ENCODE assay signal across 26 mouse cellular contexts in genomic region chr17:11637642-11638041, GRCm38 (mm10).
DNase-seq lines count a peak whose midpoint lies in the region; ATAC-seq and TF ChIP-seq lines count a peak whose summit lies in the region.
"Had no signal": no experiment of that assay in that cellular context is flagged by ENCODE, and none has a peak within 500 bp of the region (broad histone marks: within the 10 kb centered on the region; RNA-seq: fewer than 3 reads in every experiment).

No protein-coding gene starts in this region.

- in situ Hi-C loops in CH12.LX (cut with MboI; ENCODE audit: low pct_ligation_motif_present, low pct_unique_long_range_greater_than_20kb, low sequenced_read_pairs), result no loop called here

- no peaks in the 10 kb centered on the region for H3K36me3 ChIP-seq in CH12.LX (replicated peaks in 1 of 2; ENCODE audit: control insufficient read depth in 1 of 2, insufficient read depth in 1 of 2, low read length in 1 of 2)
- H3K36me3 ChIP-seq: embryonic facial prominence, embryonic 12.5 days; embryonic facial prominence, embryonic 15.5 days; heart, embryonic 15.5 days; hindbrain, embryonic 10.5 days; hindbrain, embryonic 13.5 days had no signal

- no peak for TF ChIP-seq EP300 in CH12.LX (IDR thresholded peaks at IDR 0.05; ENCODE audit: low read length)

- H3K9ac ChIP-seq in CH12.LX (ENCODE audit: insufficient read depth, low read depth), result no peak overlapping the region
- H3K9ac ChIP-seq: embryonic facial prominence, embryonic 12.5 days; embryonic facial prominence, embryonic 15.5 days; forebrain, postnatal 0 days; heart, embryonic 15.5 days; hindbrain, embryonic 13.5 days had no signal

- ATAC-seq in granulocyte monocyte progenitor cell, adult 5-6 weeks (replicated peaks; ENCODE audit: poor library complexity, severe bottlenecking), result peak; percentile 74
- ATAC-seq in monocyte, adult 5-6 weeks (replicated peaks; ENCODE audit: insufficient number of reproducible peaks, low FRiP score, low TSS enrichment, poor library complexity, severe bottlenecking), result peak; percentile 73
- ATAC-seq: activated CD4-positive, CD25-positive, alpha-beta regulatory T cell, adult 4 months; CD4-positive, CD25-positive, alpha-beta regulatory T cell, adult 4 months; forebrain, embryonic 14.5 days; forebrain, postnatal 0 days; hindbrain, embryonic 16.5 days had no signal

- H3K4me2 ChIP-seq in CH12.LX (ENCODE audit: insufficient read depth, low read depth, poor library complexity, severe bottlenecking), result peak overlapping the region; percentile 49; the same call in 1 of the 2 replicates
- H3K4me2 ChIP-seq: embryonic facial prominence, embryonic 12.5 days; embryonic facial prominence, embryonic 15.5 days; heart, embryonic 11.5 days; heart, embryonic 15.5 days; hindbrain, embryonic 13.5 days had no signal

- no peaks in the 10 kb centered on the region for H3K9me3 ChIP-seq in CH12.LX (replicated peaks; ENCODE audit: low read length)
- H3K9me3 ChIP-seq: embryonic facial prominence, embryonic 12.5 days; embryonic facial prominence, embryonic 15.5 days; heart, embryonic 15.5 days; hindbrain, embryonic 10.5 days; hindbrain, embryonic 13.5 days had no signal

- no peak overlapping the region for H3K27ac ChIP-seq in CH12.LX (ENCODE audit: insufficient read depth, low read depth)
- H3K27ac ChIP-seq: embryonic facial prominence, embryonic 12.5 days; embryonic facial prominence, embryonic 15.5 days; heart, embryonic 15.5 days; hindbrain, embryonic 10.5 days; hindbrain, embryonic 13.5 days had no signal

- no peak for TF ChIP-seq CTCF in CH12.LX (conservative IDR thresholded peaks at IDR 0.05 in 1 of 2, IDR thresholded peaks at IDR 0.05 in 1 of 2; ENCODE audit: low read depth in 2 of 2, low read length in 2 of 2)

- dilution Hi-C loops in CH12.LX (cut with MboI; ENCODE audit: extremely low pct_ligation_motif_present, extremely low pct_unique_long_range_greater_than_20kb, low sequenced_read_pairs), result no loop called here

- H3K27me3 ChIP-seq in CH12.LX (replicated peaks), result no peaks in the 10 kb centered on the region
- H3K27me3 ChIP-seq: embryonic facial prominence, embryonic 12.5 days; embryonic facial prominence, embryonic 15.5 days; heart, embryonic 15.5 days; hindbrain, embryonic 13.5 days had no signal

- no peak overlapping the region for H3K4me3 ChIP-seq in CH12.LX (replicated peaks in 1 of 3; ENCODE audit: low read depth in 2 of 3, low read length in 2 of 3, poor library complexity in 1 of 3)
- H3K4me3 ChIP-seq: embryonic facial prominence, embryonic 12.5 days; embryonic facial prominence, embryonic 15.5 days; heart, embryonic 15.5 days; hindbrain, embryonic 10.5 days; hindbrain, embryonic 13.5 days had no signal

- TF ChIP-seq RAD21 in CH12.LX (IDR thresholded peaks at IDR 0.05; ENCODE audit: low read depth, low read length), result no peak

- H3K79me2 ChIP-seq in CH12.LX (replicated peaks; ENCODE audit: control insufficient read depth, extremely low read depth, insufficient read depth, poor library complexity, severe bottlenecking), result no peaks in the 10 kb centered on the region

- DNase-seq in lung, postnatal 25 days (ENCODE audit: low spot score), result peak; percentile 12
- no peak for DNase-seq in lung, postnatal 14 days
- DNase-seq in CH12.LX (ENCODE audit: extremely low read depth), result peak; percentile 13
- DNase-seq in spleen, postnatal 10 days (ENCODE audit: low spot score in 2 of 2), result no peak
- DNase-seq: adrenal gland, adult 2 months; adrenal gland, postnatal 14 days; cerebellum, adult 11 months; cerebellum, adult 2 months; cerebellum, adult 9-11 months; cerebellum, postnatal 25 days; forebrain, postnatal 0 days; gastrocnemius, postnatal 25 days; heart, postnatal 10 days; heart, postnatal 36 days had no signal

- peaks cover 0 to 9% of the 10 kb centered on the region in 2 experiments; a peak in 2 of 4 replicates for H3K4me1 ChIP-seq in CH12.LX (ENCODE audit: control insufficient read depth in 1 of 2, insufficient read depth in 2 of 2)
- H3K4me1 ChIP-seq: embryonic facial prominence, embryonic 12.5 days; embryonic facial prominence, embryonic 15.5 days; heart, embryonic 15.5 days; hindbrain, embryonic 10.5 days; hindbrain, embryonic 13.5 days had no signal

- no peak for TF ChIP-seq POLR2A in CH12.LX (IDR thresholded peaks at IDR 0.05; ENCODE audit: low read depth, low read length)

TF ChIP-seq in CH12.LX, 34 proteins besides CTCF, POLR2A, EP300 and RAD21:
- TF ChIP-seq ZNF384 (IDR thresholded peaks at IDR 0.05; ENCODE audit: low read depth, low read length) (peak; percentile 19; the same call in 1 of the 2 replicates), BHLHE40 (IDR thresholded peaks at IDR 0.05; ENCODE audit: low read depth, low read length) (no peak)

Comparison
In these comparisons a context has a peak if more than half of its experiments do, and no peak if none do; other contexts are left out.
1. DNase-seq: peak in lung, postnatal 25 days (single experiment) and CH12.LX (single experiment); none in lung, postnatal 14 days (single experiment) and spleen, postnatal 10 days (0 of 2).